Mouse (Mus musculus): Measurements from ENCODE around the gene Lrp8.

GRCm38 (mm10) chr4:107811006-107811405 is 8.9 kb downstream of the Lrp8 start:
- TF ChIP-seq POLR2A (IDR thresholded peaks at IDR 0.05; ENCODE audit: insufficient read depth, low read depth, low read length) (no peak), CTCF (IDR thresholded peaks at IDR 0.05) (no peak), EP300 (IDR thresholded peaks at IDR 0.05; ENCODE audit: insufficient read depth, low read depth, low read length) (no peak)
